Mouse (Mus musculus) liver, adult 2 months (tissue): ENCODE data around the gene Pafah1b2. TPM values are rescaled to one million over a fixed set of nuclear protein-coding genes. Genes with fewer than 3 reads are reported as not detected.
A peak's percentile ranks its signal among the peaks of the same experiment; 100 is the strongest.

ENCODE experiments used
- DNase-seq: peaks from one replicate; pipeline ENCODE4 v3.0.0-alpha.2; 2011; ENCODE audit warnings: low read depth, low spot score; ENCODE audit errors: extremely low read depth
- H3K27ac ChIP-seq: fragments of 200-500 bp; replicated peaks from 2 replicates; pipeline ENCODE4 v1.5.1; 2012; ENCODE audit warnings: low read depth, mild to moderate bottlenecking, control low read depth, inconsistent platforms, low read length; ENCODE audit not compliant: insufficient read depth
- H3K27me3 ChIP-seq: fragments of 200-500 bp; 2 replicates; pipeline ENCODE4 v1.6.1; 2012; ENCODE audit warnings: mild to moderate bottlenecking, moderate library complexity, low read length, inconsistent platforms; ENCODE audit not compliant: control insufficient read depth, insufficient read depth
- H3K36me3 ChIP-seq: fragments of 200-500 bp; 2 replicates; pipeline ENCODE4 v1.6.1; 2012; ENCODE audit warnings: low read length, inconsistent platforms; ENCODE audit not compliant: control insufficient read depth, insufficient read depth
- H3K4me1 ChIP-seq: fragments of 200-500 bp; 2 replicates; pipeline ENCODE4 v1.6.1; 2011; ENCODE audit warnings: low read length; ENCODE audit not compliant: control insufficient read depth, insufficient read depth
- H3K4me3 ChIP-seq: fragments of 200-500 bp; 2 replicates; pipeline ENCODE4 v1.5.1; 2011; ENCODE audit warnings: low read depth, mild to moderate bottlenecking, control low read depth, low read length, moderate library complexity; ENCODE audit not compliant: insufficient read depth
- H3K79me2 ChIP-seq: fragments of 200-500 bp; 2 replicates; pipeline ENCODE4 v1.6.1; 2012; ENCODE audit warnings: inconsistent platforms, mild to moderate bottlenecking, low read length, moderate library complexity; ENCODE audit not compliant: control insufficient read depth, insufficient read depth
- H3K9ac ChIP-seq: fragments of 200-500 bp; 2 replicates; pipeline ENCODE4 v1.6.1; 2012; ENCODE audit warnings: low read depth, mild to moderate bottlenecking, control low read depth, inconsistent platforms, low read length
- CTCF ChIP-seq: fragments of 200-500 bp; IDR thresholded peaks from 2 replicates; pipeline ENCODE4 v1.5.1; 2011; ENCODE audit warnings: low read depth, low read length, control low read depth
- POLR2A ChIP-seq: fragments of 200-500 bp; IDR thresholded peaks from 2 replicates; pipeline ENCODE4 v1.6.1; 2011; ENCODE audit warnings: low read length, control low read depth; ENCODE audit not compliant: insufficient read depth; ENCODE audit errors: extremely low read depth
- WGBS: fragments of 180-500 bp; shearing (Covaris S2); methylation state at CpG from one replicate; pipeline ENCODE4 v1.1.7; 2018; 5-methylcytosine and 5-hydroxymethylcytosine counted together
- polyA plus RNA-seq: library from polyadenylated mRNA; depleted of rRNA; stranded (reverse); fragments of >200 nt; gene quantifications from 2 replicates; pipeline ENCODE4 v1.2.3, GENCODE M21; 2012
- total RNA-seq: library from RNA; depleted of rRNA; stranded (reverse); fragments of >200 nt; gene quantifications from 2 replicates; pipeline ENCODE4 v1.2.3, GENCODE M21; 2014

Gene Pafah1b2
- total and polyA plus RNA-seq, 2 experiments: 14.2 to 14.8 TPM

DNA sequence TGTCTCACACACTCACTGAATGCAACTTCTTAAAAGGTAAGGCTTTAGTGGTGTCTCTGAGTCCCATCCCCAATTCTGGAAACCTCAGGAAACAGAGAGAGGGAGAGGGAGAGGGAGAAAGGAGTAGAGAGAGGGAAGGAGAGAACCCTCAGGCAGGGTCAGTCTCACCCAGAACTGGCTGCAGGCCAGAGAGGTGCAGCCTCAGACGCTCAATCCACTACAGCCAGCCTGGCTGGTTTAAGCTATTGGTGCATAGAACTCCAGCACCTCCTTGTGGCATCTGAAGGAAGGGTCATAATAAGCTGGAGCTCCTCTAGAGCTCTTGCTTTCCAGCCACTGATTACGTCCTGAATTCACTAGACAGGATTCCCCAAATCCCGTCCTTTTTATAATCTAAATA is 75.6 kb downstream of the Pafah1b2 start:
- peak; percentile 76 for DNase-seq
- H3K4me3 ChIP-seq: no peak overlapping the region
- peak overlapping the region; percentile 7 for H3K27ac ChIP-seq
- H3K27me3 ChIP-seq: no peaks in the 10 kb centered on the region
- peaks cover 11% of the 10 kb centered on the region; the same call in 1 of the 2 replicates for H3K36me3 ChIP-seq
- peaks cover 18% of the 10 kb centered on the region for H3K4me1 ChIP-seq
- H3K79me2 ChIP-seq: no peaks in the 10 kb centered on the region
- H3K9ac ChIP-seq: no peak overlapping the region
- WGBS: 6% methylated on average over 3 of the region's 3 CpGs
- TF ChIP-seq CTCF (peak; percentile 83), POLR2A (no peak)

DNA sequence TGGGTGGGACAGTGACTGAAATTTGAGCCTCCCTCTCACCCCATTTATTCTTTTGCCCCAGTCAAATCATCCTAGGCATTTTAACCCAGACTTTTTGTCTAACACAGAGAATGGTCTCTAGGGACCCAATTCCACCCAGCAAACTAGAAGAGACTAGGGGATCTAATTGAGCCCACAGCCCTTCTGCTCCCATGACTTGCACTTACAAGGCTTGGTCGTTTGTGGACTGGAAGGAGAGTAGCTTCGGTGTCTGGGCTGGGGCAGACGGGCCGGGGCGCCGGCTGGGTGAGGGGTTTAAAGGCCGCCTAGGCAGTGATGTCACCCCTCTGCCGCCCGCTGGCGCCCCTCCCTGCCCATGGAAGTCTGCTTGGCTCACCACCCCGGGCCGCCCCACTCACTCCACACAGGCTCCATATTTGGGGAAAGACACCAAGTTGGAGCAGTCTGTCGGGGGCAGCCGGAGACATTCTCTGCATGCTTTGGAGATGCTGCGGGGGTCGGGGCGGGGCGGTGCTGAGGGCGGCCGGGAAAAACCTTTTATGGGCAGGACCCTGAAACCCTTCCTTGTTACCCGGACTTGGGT is 76.8 kb downstream of the Pafah1b2 start, which contains the start of gene Tagln:
Gene Tagln (minus strand): TSS at position 431 of the 583 bp plus-strand sequence.
- peak within 1 kb of the TSS; percentile 10 for H3K27ac ChIP-seq
- H3K4me3 ChIP-seq: peak within 1 kb of the TSS; percentile 17; the same call in 1 of the 2 replicates
- TF ChIP-seq CTCF (no peak), POLR2A (no peak)
- no peak within 1 kb of the TSS; the same call in 1 of the 2 replicates for H3K9ac ChIP-seq
- no peaks in the 10 kb centered on the region for H3K27me3 ChIP-seq
- DNase-seq: no peak
- H3K36me3 ChIP-seq: peaks cover 5% of the 10 kb centered on the region; the same call in 1 of the 2 replicates
- H3K79me2 ChIP-seq: no peaks in the 10 kb centered on the region
- peaks cover 29% of the 10 kb centered on the region for H3K4me1 ChIP-seq
- 64% methylated on average over 21 of the region's 21 CpGs for WGBS

DNA sequence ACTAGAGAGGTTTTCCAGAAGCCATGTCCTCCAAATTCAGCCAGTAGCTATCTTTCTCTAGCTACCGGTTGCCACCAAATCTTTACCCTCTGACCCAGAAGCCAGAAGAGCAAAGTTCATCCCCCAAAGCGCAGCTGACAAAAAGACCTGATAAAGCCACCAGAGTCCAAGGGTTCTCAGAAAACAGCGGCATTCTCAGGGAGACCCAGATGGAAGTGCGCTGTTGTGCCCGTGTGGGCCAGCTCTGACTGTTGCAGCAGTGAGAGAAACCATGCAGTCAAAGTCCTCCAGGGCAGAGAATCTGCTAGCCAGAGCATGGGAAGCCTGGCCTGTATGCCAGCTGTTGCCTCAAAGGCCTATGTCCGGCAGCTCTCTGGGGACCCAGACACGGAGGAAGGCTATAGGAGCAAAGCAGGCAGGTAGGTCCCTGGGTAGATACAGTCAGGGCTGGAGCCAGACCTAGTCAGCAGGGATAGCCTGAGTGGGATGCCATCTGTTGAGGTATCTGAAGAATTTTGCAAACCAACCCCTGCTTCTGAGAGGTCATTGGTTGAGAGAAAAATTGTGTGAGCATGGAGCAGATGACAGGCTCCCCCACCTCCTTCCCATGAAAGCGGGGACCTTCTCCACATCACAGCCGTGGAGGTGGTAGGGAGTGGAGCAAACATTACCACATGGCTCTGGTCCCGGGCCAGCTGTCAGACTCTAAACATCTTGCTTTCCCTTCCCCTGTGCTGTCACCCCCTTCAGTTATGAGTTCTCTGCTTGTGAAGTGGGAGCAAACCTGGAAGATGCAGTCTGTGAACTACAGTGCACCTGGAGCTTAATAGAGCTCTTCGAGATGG is 79.7 kb downstream of the Pafah1b2 start:
- TF ChIP-seq POLR2A: peak; percentile 41; the same call in 1 of the 2 replicates
- TF ChIP-seq CTCF: no peak
- Histone ChIP-seq H3K27me3 (no peaks in the 10 kb centered on the region), H3K4me3 (peak overlapping the region; percentile 21; the same call in 1 of the 2 replicates), H3K9ac (peak overlapping the region; percentile 71), H3K27ac (peak overlapping the region; percentile 98), H3K36me3 (peaks cover 15% of the 10 kb centered on the region; the same call in 1 of the 2 replicates), H3K79me2 (no peaks in the 10 kb centered on the region), H3K4me1 (peaks cover 28% of the 10 kb centered on the region)
- WGBS: 14% methylated on average over 11 of the region's 11 CpGs
- peak; percentile 98 for DNase-seq

DNA sequence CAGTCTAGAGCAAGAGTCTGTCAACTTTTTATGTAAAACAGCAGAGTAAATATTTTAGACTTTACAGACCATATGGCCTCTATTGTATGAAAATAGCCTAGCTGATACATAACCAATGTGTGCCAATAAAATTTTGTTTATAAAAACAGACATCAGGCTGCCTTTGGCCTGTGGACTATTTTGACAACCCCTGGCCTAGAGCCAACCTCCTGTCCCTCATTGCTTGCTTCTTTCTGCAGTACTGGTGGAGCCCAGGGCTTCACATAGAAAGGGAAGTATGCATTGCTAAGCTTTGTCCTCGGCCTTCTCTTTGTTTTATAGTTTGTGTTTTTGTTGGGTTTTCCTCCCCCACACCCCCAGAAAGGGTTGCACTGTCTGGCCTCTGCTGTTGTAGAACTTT is 80.5 kb downstream of the Pafah1b2 start:
- Histone ChIP-seq H3K9ac (peak overlapping the region; percentile 22), H3K27ac (peak overlapping the region; percentile 98), H3K36me3 (peaks cover 22% of the 10 kb centered on the region; the same call in 1 of the 2 replicates), H3K27me3 (no peaks in the 10 kb centered on the region), H3K79me2 (no peaks in the 10 kb centered on the region), H3K4me3 (no peak overlapping the region), H3K4me1 (peaks cover 24% of the 10 kb centered on the region)
- no peak for TF ChIP-seq POLR2A
- TF ChIP-seq CTCF: no peak
- WGBS: 7% methylated on average over 1 of the region's 1 CpGs
- DNase-seq: peak; percentile 83

DNA sequence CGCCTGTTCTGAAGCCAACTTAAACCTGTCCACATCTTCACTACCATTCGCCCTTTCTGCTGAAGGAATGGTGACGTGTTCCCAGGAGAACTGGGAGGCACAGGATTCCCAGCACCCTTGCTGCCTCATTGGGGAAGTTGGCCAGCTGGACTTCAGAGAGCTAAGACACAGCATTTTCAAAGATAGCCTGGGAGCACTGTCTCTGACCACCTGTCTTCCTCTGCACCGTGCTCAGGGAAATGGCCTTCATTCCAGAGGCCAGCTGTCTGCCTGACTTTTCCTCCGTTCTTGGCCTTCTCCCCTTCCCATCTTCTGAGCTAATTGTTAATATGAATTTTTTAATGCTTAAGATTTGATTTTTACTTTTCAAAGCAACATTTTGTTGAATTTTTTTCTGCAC is 83.2 kb downstream of the Pafah1b2 start:
- no peak for TF ChIP-seq CTCF
- H3K36me3 ChIP-seq: peaks cover 37% of the 10 kb centered on the region
- H3K4me3 ChIP-seq: no peak overlapping the region
- H3K27ac ChIP-seq: no peak overlapping the region
- peaks cover 24% of the 10 kb centered on the region for H3K4me1 ChIP-seq
- no peak for DNase-seq
- 92% methylated on average over 5 of the region's 5 CpGs for WGBS
- H3K79me2 ChIP-seq: no peaks in the 10 kb centered on the region
- H3K27me3 ChIP-seq: no peaks in the 10 kb centered on the region
- no peak overlapping the region for H3K9ac ChIP-seq
